In genomic region chr6:134632756-134633155, GRCm38 (mm10) we compare ENCODE assay signal across 8 mouse cellular contexts. TPM values are rescaled to one million over a fixed set of nuclear protein-coding genes. Genes with fewer than 3 reads are reported as not detected.
A peak's percentile ranks its signal among the peaks of the same experiment; 100 is the strongest.
DNase-seq lines count a peak whose midpoint lies in the region; ATAC-seq and TF ChIP-seq lines count a peak whose summit lies in the region.

No protein-coding gene starts in this region.

- peaks cover 37% of the 10 kb centered on the region for H3K27me3 ChIP-seq in forebrain, embryonic 10.5 days (ENCODE audit: poor library complexity, severe bottlenecking)
- peaks cover 41% of the 10 kb centered on the region for H3K27me3 ChIP-seq in limb, embryonic 10.5 days (ENCODE audit: low read depth, poor library complexity, severe bottlenecking)

- no peak overlapping the region for H3K27ac ChIP-seq in forebrain, embryonic 10.5 days
- H3K27ac ChIP-seq in limb, embryonic 10.5 days = no peak overlapping the region

- whole genome bisulfite sequencing in lung, adult 2 months = 28% methylated on average over 5 of the region's 5 CpGs
- WGBS in forebrain, embryonic 10.5 days = 46% methylated on average over 5 of the region's 5 CpGs
- 48% methylated on average over 5 of the region's 5 CpGs for WGBS in limb, embryonic 10.5 days

- peak overlapping the region; percentile 69 for H3K4me3 ChIP-seq in lung, adult 2 months (replicated peaks; ENCODE audit: extremely low read depth, low read depth, low read length)
- H3K4me3 ChIP-seq in forebrain, embryonic 10.5 days = peak overlapping the region; percentile 58
- peak overlapping the region; percentile 63 for H3K4me3 ChIP-seq in limb, embryonic 10.5 days

- H3K4me1 ChIP-seq in lung, adult 2 months (ENCODE audit: control insufficient read depth, insufficient read depth, low read length) = peaks cover 4% of the 10 kb centered on the region; the same call in 1 of the 2 replicates
- peaks cover 11% of the 10 kb centered on the region for H3K4me1 ChIP-seq in forebrain, embryonic 10.5 days
- H3K4me1 ChIP-seq in limb, embryonic 10.5 days = peaks cover 12% of the 10 kb centered on the region

- no peak for ATAC-seq in inflammation-experienced regulatory T-cells, adult 6 months

- no peak for TF ChIP-seq CTCF in lung, adult 2 months (IDR thresholded peaks at IDR 0.05; ENCODE audit: insufficient read depth, low read length)

- no peaks in the 10 kb centered on the region for H3K36me3 ChIP-seq in forebrain, embryonic 10.5 days (replicated peaks)
- no peaks in the 10 kb centered on the region for H3K36me3 ChIP-seq in limb, embryonic 10.5 days

- H3K9me3 ChIP-seq in forebrain, embryonic 10.5 days = no peaks in the 10 kb centered on the region
- no peaks in the 10 kb centered on the region for H3K9me3 ChIP-seq in limb, embryonic 10.5 days (replicated peaks)

- DNase-seq in lung, adult 2 months = no peak
- DNase-seq in lung, adult 18-20 months = no peak
- no peak for DNase-seq in forebrain, embryonic 10.5 days (ENCODE audit: extremely low spot score, low spot score)
- DNase-seq in limb, embryonic 10.5 days (ENCODE audit: low spot score) = no peak
- peak; percentile 52 for DNase-seq in retina, postnatal 1 day
- no peak for DNase-seq in right cerebral cortex, adult 2 months (ENCODE audit: low spot score in 2 of 2)
- no peak for DNase-seq in urinary bladder, adult 18-20 months (ENCODE audit: low spot score in 2 of 2)

- no peak for TF ChIP-seq POLR2A in lung, adult 2 months (IDR thresholded peaks at IDR 0.05; ENCODE audit: borderline replicate concordance, extremely low read depth, low read depth, low read length)

RNA-seq across cellular contexts. Expression of gene Mansc1, which starts 0.5 kb away (rescaled TPM):
- 9.5 and 11.8 TPM in 2 replicates for polyA plus RNA-seq in lung, adult 2 months (2012; rRNA removed)
- 0.55 and 0.63 TPM in 2 replicates for polyA plus RNA-seq in forebrain, embryonic 10.5 days (2016; fragmentation: Nextera tagmentation; extraction: Ambion mirVana)
- polyA plus RNA-seq in limb, embryonic 10.5 days (2016; fragmentation: Nextera tagmentation; extraction: Ambion mirVana) = 0.33 and 0.51 TPM in 2 replicates
- 10 to 100 TPM in 2 of 3 experiments, 1 to 10 TPM in 1; 5.9 to 12.1 (median 10.6) TPM for polyA plus RNA-seq in inflammation-experienced regulatory T-cells, adult 6 months (2017; shearing (Covaris generic))

RNA-seq across cellular contexts. Expression of gene Borcs5, which starts 6.6 kb away (rescaled TPM):
- 11.1 and 11.5 TPM in 2 replicates for polyA plus RNA-seq in lung, adult 2 months (2012; rRNA removed)
- 18.4 and 20.1 TPM in 2 replicates for polyA plus RNA-seq in forebrain, embryonic 10.5 days (2016; fragmentation: Nextera tagmentation; extraction: Ambion mirVana)
- 14.8 and 18.0 TPM in 2 replicates for polyA plus RNA-seq in limb, embryonic 10.5 days (2016; fragmentation: Nextera tagmentation; extraction: Ambion mirVana)
- polyA plus RNA-seq in inflammation-experienced regulatory T-cells, adult 6 months (2017; shearing (Covaris generic)) = 10 to 100 TPM; 11.7 to 19.3 (median 12.6) TPM
